Mouse (Mus musculus) liver, adult 2 months (tissue): ENCODE results near the gene Nrbf2.

ENCODE experiments used
- CTCF ChIP-seq: fragments of 200-500 bp; IDR thresholded peaks from 2 replicates; pipeline ENCODE4 v1.5.1; 2011; ENCODE audit warnings: low read depth, low read length, control low read depth
- POLR2A ChIP-seq: fragments of 200-500 bp; IDR thresholded peaks from 2 replicates; pipeline ENCODE4 v1.6.1; 2011; ENCODE audit warnings: low read length, control low read depth; ENCODE audit not compliant: insufficient read depth; ENCODE audit errors: extremely low read depth

- 0 out of 2 replicates have a peak, but pooled peaks have one; percentile 5 for TF ChIP-seq CTCF
- TF ChIP-seq POLR2A, result no peak
Observed at GRCm38 (mm10) chr10:67284761-67285175, 337 bp downstream of the Nrbf2 start.
